Mouse (Mus musculus) kidney, postnatal 4 days (tissue): ENCODE measurements around the gene Efhd1.
A peak's percentile ranks its signal among the peaks of the same experiment; 100 is the strongest.

Source experiments
- DNase-seq, 2 experiments: peaks; one replicate each; pipeline ENCODE4 v3.0.0; 2021; ENCODE audit warnings: mixed read lengths in 2 of 2

Efhd1 gene

GRCm38 (mm10) chr1:87270641-87271467 lies 6.7 kb downstream of the Efhd1 start:
- DNase-seq, result peak; percentile 35 to 51

- no peak for DNase-seq
Observed at GRCm38 (mm10) chr1:87271596-87271995, 7.4 kb downstream of the Efhd1 start.

- no peak for DNase-seq
Observed at GRCm38 (mm10) chr1:87272462-87272861, 8.3 kb downstream of the Efhd1 start.

GRCm38 (mm10) chr1:87273514-87273942 lies 9.4 kb downstream of the Efhd1 start:
- DNase-seq, result no peak

DNA sequence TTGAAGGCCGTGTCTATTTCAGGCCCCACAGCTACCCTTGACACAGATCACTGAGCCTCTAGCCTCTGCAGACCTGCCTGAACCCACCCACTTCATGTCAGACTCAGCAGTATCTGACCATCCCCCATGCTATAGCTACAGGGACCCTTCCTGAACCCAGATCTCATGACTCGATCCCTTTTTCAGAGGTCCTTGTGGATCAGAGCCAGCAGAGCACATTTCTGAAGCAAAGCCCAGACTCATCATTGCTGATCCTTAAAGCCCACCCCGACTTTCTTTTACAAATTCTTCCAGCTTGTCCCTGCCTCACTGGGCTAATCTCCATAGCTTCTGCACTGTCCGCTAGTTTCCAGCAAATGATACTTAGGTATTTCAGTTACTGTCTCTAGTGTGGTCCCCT lies 10.0 kb downstream of the Efhd1 start:
- no peak for DNase-seq

- DNase-seq, result no peak
Observed at GRCm38 (mm10) chr1:87275151-87275550, 11.0 kb downstream of the Efhd1 start.

DNA sequence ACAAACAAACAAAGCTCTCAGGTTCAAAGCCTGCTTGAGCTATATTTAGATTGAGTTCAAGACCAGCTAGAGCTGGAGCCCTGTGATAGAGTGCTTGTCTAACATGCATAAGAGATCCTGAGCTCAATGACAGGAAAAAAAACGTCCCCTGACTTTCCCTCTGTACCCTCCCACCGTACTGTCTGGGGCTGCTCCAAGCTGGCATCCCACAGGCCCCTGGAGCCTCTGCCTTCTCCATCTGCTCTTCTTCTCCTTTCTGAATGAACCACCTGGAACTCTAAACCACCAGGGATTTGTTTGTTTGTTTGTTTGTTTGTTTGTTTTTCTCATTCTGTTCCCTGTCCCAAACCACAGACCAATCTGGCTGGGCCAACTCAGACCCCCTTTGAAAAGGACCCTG lies 11.9 kb downstream of the Efhd1 start:
- no peak for DNase-seq

- DNase-seq, result no peak
Observed at GRCm38 (mm10) chr1:87280281-87280680, 16.1 kb downstream of the Efhd1 start.

DNA sequence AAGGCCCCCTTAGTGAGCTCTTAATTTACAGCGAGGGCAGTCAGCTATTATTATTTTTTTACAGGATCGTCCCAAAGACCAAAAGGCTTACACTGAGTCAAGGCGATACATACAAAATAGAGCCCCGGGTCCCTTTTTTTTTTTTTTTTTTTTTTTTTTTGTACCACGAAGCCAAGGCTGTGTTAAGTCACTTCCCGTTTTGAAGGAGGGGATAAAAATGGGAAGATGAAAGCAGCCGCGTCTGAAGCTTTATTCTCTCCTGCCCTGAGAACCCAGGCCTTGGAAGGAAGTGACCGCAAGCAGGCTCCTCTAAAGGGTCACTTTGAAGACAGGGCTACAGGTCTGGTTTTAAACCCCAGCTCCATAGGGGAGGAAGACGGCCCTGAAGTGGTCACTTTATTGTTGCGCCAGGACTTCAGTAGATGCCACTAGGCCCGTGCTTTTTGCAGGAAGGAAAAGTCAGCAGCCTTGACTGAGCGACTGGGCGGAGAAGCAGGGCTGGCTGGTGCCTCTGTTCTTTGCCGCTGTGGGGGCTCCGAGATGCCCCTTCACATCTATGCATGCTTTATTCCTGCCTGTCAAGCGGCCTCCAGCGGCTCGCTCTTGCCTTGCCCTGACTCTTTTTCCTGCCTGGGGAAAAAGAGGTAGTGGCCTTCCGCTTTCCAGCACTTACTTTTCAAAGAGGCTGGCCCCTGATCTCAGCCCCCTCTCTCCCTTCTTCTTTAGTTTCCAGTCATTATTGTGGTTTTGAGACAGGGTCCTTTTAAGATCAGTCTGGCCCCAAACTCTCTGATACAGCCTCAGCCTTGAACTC lies 17.6 kb downstream of the Efhd1 start:
- peak in 1 of 2 experiments; percentile 22 for DNase-seq

DNA sequence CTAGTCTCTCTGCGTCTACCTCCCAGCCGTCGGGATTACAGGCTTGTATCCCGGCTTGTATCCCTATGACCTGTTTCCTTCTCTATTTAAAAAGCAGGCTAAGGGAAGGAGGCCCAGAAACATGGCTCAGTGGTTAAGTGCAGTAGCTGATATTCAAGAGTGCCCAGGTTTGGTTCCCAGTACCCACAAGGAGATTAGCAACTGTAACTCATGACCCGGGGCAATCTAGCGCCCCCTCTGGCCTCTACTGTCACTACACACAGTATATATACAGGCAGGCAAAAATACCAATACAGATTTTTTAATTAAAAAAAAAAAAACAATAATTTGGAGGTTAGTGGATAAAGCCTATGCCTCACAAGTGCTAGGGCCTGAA lies 18.2 kb downstream of the Efhd1 start:
- DNase-seq, result no peak

- DNase-seq, result no peak
Observed at GRCm38 (mm10) chr1:87283410-87283960, 19.3 kb downstream of the Efhd1 start.

- no peak for DNase-seq
Observed at GRCm38 (mm10) chr1:87287105-87287504, 22.9 kb downstream of the Efhd1 start.

- DNase-seq, result no peak
Observed at GRCm38 (mm10) chr1:87291416-87291815, 27.3 kb downstream of the Efhd1 start.

- DNase-seq, result peak; percentile 65 to 80
Observed at GRCm38 (mm10) chr1:87292420-87293190, 28.4 kb downstream of the Efhd1 start.

GRCm38 (mm10) chr1:87294063-87294710 lies 30.0 kb downstream of the Efhd1 start:
- DNase-seq, result peak in 1 of 2 experiments; percentile 29

- peak in 1 of 2 experiments; percentile 21 for DNase-seq
Observed at GRCm38 (mm10) chr1:87294951-87295350, 30.8 kb downstream of the Efhd1 start.

DNA sequence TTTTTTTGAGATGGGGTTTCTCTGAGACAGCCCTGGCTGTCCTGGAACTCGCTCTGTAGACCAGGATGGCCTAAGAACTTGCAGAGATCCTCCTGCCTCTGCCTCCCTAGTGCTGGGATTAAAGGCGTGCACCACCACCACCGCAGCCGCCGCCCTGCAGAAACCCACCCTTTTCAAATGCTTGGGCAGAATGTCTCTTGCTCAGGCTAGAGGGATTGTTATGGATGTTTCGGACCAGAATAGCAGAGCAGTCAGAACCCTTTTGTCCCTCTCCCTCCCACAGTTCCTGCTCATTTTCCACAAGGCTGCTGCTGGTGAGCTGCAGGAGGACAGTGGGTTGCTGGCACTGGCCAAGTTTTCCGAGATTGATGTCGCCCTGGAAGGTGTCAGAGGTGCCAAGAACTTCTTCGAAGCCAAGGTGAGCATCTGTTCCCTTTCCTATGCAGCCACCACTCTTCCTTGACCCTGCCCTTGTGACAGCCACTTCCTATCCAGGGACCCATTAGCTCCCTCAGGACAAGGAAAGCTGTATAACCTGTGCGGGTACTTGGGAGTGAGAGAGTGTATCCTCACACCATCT lies 33.3 kb downstream of the Efhd1 start:
- no peak for DNase-seq

GRCm38 (mm10) chr1:87300360-87301286 lies 36.5 kb downstream of the Efhd1 start:
- peak in 1 of 2 experiments; percentile 29 for DNase-seq

DNA sequence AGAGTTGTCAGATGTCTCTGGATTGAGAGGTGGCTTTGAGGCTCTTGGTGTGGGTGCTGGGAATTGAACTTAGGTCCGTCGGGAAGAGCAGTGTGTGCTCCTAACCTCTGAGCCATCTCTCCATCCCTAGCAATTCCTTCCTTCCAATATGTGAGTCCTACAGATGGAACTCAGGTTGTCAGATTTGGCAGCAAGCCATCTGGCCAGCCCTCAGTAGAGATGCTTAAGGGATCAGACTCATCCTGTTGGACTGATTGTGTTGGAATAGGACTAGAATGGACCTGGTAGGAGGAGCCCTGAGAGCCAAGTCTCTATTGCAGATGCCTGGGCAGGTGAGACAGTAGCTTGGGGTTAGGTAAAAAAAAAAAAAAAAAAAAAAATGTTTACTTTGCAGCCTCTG lies 37.8 kb downstream of the Efhd1 start:
- no peak for DNase-seq

DNA sequence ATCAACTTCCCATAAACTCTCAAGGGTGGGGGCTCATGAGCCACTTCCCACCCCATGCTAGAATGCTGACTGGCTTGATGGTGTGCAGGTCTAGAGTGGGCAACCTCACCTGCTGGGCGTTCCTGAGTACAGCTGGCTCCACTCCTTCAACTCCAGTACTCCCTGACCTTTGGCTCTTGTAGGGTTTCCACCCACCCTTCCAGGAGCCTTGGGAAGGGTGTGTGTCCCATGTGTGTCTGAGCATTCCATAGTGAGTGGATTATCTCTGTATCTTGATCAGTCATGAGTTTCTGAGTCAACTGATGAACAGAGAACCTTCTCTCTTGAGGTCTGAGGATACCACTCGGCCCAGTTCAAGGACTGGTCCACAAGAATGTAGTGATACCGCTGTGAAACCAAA lies 44.8 kb downstream of the Efhd1 start:
- DNase-seq, result no peak

GRCm38 (mm10) chr1:87309621-87310020 lies 45.5 kb downstream of the Efhd1 start:
- no peak for DNase-seq
